Mouse (Mus musculus) midbrain, postnatal 0 days (tissue): ENCODE data around the gene Plac8. TPM values are rescaled to one million over a fixed set of nuclear protein-coding genes. Genes with fewer than 3 reads are reported as not detected.

Experiments used
- ATAC-seq: fragments of 200-750 bp; cut with Nextera tagmentation; 2 replicates; pipeline ENCODE4 v1.8.0; 2017; ENCODE audit warnings: moderate number of reproducible peaks, mild to moderate bottlenecking, moderate TSS enrichment, moderate library complexity; ENCODE audit not compliant: low FRiP score
- DNase-seq: peaks from one replicate; pipeline ENCODE4 v3.0.0-alpha.2; 2015; ENCODE audit warnings: low spot score
- H3K27ac ChIP-seq: fragments of 300-500 bp; sonication (generic); 2 replicates; pipeline ENCODE4 v1.5.1; 2014; ENCODE audit warnings: low read depth, mild to moderate bottlenecking, low read length, mixed read lengths
- H3K27me3 ChIP-seq: fragments of 300-500 bp; sonication (generic); 2 replicates; pipeline ENCODE4 v1.6.1; 2014; ENCODE audit warnings: low read length, control low read depth, mixed read lengths; ENCODE audit not compliant: insufficient read depth
- H3K36me3 ChIP-seq: fragments of 300-500 bp; sonication (generic); 2 replicates; pipeline ENCODE4 v1.6.1; 2014; ENCODE audit warnings: low read length, control low read depth, mixed read lengths; ENCODE audit not compliant: insufficient read depth
- H3K4me1 ChIP-seq: fragments of 300-500 bp; sonication (generic); 2 replicates; pipeline ENCODE4 v1.6.1; 2014; ENCODE audit warnings: mild to moderate bottlenecking, control low read depth, antibody characterized with exemption, low read length, mixed read lengths; ENCODE audit not compliant: insufficient read depth
- H3K4me2 ChIP-seq: fragments of 300-500 bp; sonication (generic); 2 replicates; pipeline ENCODE4 v1.6.1; 2014; ENCODE audit warnings: low read depth, mild to moderate bottlenecking, low read length, mixed read lengths; ENCODE audit not compliant: poor library complexity, severe bottlenecking
- H3K4me3 ChIP-seq: fragments of 300-500 bp; sonication (generic); 2 replicates; pipeline ENCODE4 v1.5.1; 2014; ENCODE audit warnings: low read depth, mild to moderate bottlenecking, low read length, moderate library complexity
- H3K9ac ChIP-seq: fragments of 300-500 bp; sonication (generic); replicated peaks from 2 replicates; pipeline ENCODE4 v1.6.1; 2014; ENCODE audit warnings: mild to moderate bottlenecking, low read length, moderate library complexity, mixed read lengths; ENCODE audit not compliant: poor library complexity, severe bottlenecking
- H3K9me3 ChIP-seq: fragments of 300-500 bp; sonication (generic); 2 replicates; pipeline ENCODE4 v1.6.1; 2016; ENCODE audit warnings: low read length, control low read depth
- CTCF ChIP-seq: IDR thresholded peaks from 2 replicates; pipeline ENCODE4 v1.5.1; 2016; ENCODE audit warnings: antibody characterized with exemption, mild to moderate bottlenecking
- WGBS: fragments of 180-500 bp; shearing (Covaris S2); extraction: QIAGEN DNeasy Blood & Tissue Kit; methylation state at CpG from one replicate; pipeline ENCODE4 v1.1.7; 2014; 5-methylcytosine and 5-hydroxymethylcytosine counted together
- polyA plus RNA-seq: library from polyadenylated mRNA; unstranded; fragments of >200 nt; fragmentation: Nextera tagmentation; extraction: Ambion mirVana; gene quantifications from 2 replicates; pipeline ENCODE4 v1.2.1, GENCODE M21; 2015
- total RNA-seq: library from RNA; depleted of rRNA; stranded (reverse); fragments of >200 nt; gene quantifications from 2 replicates; pipeline ENCODE4 v1.2.3, GENCODE M21; 2014

Gene Plac8
- total and polyA plus RNA-seq, 2 experiments from 2014 or later, result 1.7 to 3.4 TPM

DNA sequence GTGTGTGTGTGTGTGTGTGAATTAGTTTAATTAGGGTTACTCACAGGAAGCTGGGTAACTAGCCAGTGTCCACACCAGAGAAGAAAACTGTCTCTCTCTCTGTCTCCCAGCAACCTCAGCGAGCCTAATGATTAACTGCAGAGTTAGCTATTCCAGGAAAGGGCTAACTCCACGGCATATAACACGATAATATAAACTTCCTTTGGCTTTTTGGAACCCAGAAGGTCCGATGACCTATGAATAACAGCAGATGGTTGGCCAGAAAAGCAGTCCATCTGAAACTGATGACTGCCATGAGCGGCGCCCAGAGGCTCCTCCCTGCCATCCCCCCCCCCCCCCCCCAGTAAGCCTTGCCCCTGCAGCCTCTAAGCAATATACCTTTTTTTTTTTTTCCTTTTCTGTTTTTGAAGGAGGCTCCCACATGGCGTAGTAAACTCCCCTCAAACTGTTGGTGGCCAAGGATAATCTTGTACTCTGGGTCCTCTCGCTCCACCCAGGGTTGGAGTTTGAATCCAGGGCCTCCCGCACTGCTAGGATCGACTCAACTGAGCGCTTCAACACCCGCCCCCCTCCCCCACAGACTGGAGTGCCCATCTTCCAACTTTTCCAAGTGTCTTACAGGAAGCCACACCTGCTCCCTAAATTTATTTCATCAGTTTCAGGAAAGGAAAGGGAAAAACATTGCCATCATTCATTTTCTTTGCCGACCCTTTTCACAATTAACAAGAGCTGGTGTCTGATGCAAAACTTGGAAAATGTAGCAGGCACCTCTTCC, 4.6 kb downstream of the Plac8 start:
- Histone ChIP-seq H3K4me2 (no peak overlapping the region), H3K9me3 (no peaks in the 10 kb centered on the region), H3K27ac (no peak overlapping the region), H3K4me3 (no peak overlapping the region), H3K9ac (no peak overlapping the region), H3K36me3 (no peaks in the 10 kb centered on the region), H3K27me3 (no peaks in the 10 kb centered on the region), H3K4me1 (no peaks in the 10 kb centered on the region)
- no peak for TF ChIP-seq CTCF
- DNase-seq, result no peak
- ATAC-seq, result no peak
- WGBS, result 83% methylated on average over 13 of the region's 13 CpGs

GRCm38 (mm10) chr5:100566798-100567197, 5.2 kb downstream of the Plac8 start:
- 64% methylated on average over 2 of the region's 2 CpGs for WGBS
- no peak for DNase-seq
- ATAC-seq, result no peak
- Histone ChIP-seq H3K27ac (no peak overlapping the region), H3K27me3 (no peaks in the 10 kb centered on the region), H3K4me1 (no peaks in the 10 kb centered on the region), H3K9ac (no peak overlapping the region), H3K36me3 (no peaks in the 10 kb centered on the region), H3K4me3 (no peak overlapping the region), H3K4me2 (no peak overlapping the region), H3K9me3 (no peaks in the 10 kb centered on the region)
- TF ChIP-seq CTCF, result no peak

GRCm38 (mm10) chr5:100562702-100563101, 9.3 kb downstream of the Plac8 start:
- Histone ChIP-seq H3K4me2 (no peak overlapping the region), H3K27me3 (no peaks in the 10 kb centered on the region), H3K36me3 (no peaks in the 10 kb centered on the region), H3K4me1 (no peaks in the 10 kb centered on the region), H3K4me3 (no peak overlapping the region), H3K9me3 (no peaks in the 10 kb centered on the region), H3K27ac (no peak overlapping the region), H3K9ac (no peak overlapping the region)
- 90% methylated on average over 9 of the region's 9 CpGs for WGBS
- TF ChIP-seq CTCF, result no peak
- no peak for DNase-seq
- ATAC-seq, result no peak

DNA sequence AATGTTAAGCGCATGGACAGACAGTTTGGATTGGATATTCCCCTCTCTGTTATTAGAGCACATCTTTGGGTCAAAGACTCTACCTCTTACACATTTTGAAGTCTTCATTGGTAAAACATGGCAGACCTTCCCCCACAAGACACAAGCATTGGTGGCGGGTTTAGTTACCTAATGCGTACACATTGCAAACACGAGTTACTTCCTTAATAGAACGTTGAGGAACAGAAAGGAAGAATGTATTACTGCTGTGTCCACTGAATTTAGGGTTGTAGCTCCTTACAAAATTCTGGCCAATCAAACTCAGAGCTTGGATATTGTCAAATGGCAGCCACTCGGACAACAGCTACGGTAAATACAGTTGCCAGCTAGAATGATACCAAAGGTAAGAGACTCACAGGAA, 12.7 kb downstream of the Plac8 start:
- 98% methylated on average over 7 of the region's 7 CpGs for WGBS
- TF ChIP-seq CTCF, result no peak
- Histone ChIP-seq H3K36me3 (no peaks in the 10 kb centered on the region), H3K9me3 (no peaks in the 10 kb centered on the region), H3K4me1 (no peaks in the 10 kb centered on the region), H3K27ac (no peak overlapping the region), H3K27me3 (no peaks in the 10 kb centered on the region), H3K4me2 (no peak overlapping the region), H3K9ac (no peak overlapping the region), H3K4me3 (no peak overlapping the region)
- no peak for ATAC-seq
- DNase-seq, result no peak

- no peak overlapping the region for H3K4me2 ChIP-seq
- ATAC-seq, result no peak
- TF ChIP-seq CTCF, result peak; percentile 35
- H3K9ac ChIP-seq, result no peak overlapping the region
- H3K36me3 ChIP-seq, result no peaks in the 10 kb centered on the region
- H3K27me3 ChIP-seq, result no peaks in the 10 kb centered on the region
- no peak overlapping the region for H3K4me3 ChIP-seq
- WGBS, result 87% methylated on average over 3 of the region's 3 CpGs
- no peak overlapping the region for H3K27ac ChIP-seq
- no peaks in the 10 kb centered on the region for H3K4me1 ChIP-seq
- no peaks in the 10 kb centered on the region for H3K9me3 ChIP-seq
- DNase-seq, result no peak
These were observed 13.3 kb downstream of the Plac8 start for GRCm38 (mm10) chr5:100558783-100559182.

GRCm38 (mm10) chr5:100557537-100557936, 14.5 kb downstream of the Plac8 start:
- Histone ChIP-seq H3K9ac (no peak overlapping the region), H3K4me1 (no peaks in the 10 kb centered on the region), H3K27ac (no peak overlapping the region), H3K36me3 (no peaks in the 10 kb centered on the region), H3K9me3 (no peaks in the 10 kb centered on the region), H3K27me3 (no peaks in the 10 kb centered on the region), H3K4me3 (no peak overlapping the region), H3K4me2 (no peak overlapping the region)
- no peak for DNase-seq
- no peak for TF ChIP-seq CTCF
- WGBS, result 72% methylated on average over 9 of the region's 9 CpGs
- no peak for ATAC-seq
